Mouse (Mus musculus) left cerebral cortex, adult 9 months (tissue): ENCODE data around the gene Ddx18.

Experiments
- DNase-seq, 2 experiments: peaks; one replicate each; pipeline ENCODE4 v3.0.0; 2022; ENCODE audit warnings: low spot score in 2 of 2

Gene Ddx18

DNA sequence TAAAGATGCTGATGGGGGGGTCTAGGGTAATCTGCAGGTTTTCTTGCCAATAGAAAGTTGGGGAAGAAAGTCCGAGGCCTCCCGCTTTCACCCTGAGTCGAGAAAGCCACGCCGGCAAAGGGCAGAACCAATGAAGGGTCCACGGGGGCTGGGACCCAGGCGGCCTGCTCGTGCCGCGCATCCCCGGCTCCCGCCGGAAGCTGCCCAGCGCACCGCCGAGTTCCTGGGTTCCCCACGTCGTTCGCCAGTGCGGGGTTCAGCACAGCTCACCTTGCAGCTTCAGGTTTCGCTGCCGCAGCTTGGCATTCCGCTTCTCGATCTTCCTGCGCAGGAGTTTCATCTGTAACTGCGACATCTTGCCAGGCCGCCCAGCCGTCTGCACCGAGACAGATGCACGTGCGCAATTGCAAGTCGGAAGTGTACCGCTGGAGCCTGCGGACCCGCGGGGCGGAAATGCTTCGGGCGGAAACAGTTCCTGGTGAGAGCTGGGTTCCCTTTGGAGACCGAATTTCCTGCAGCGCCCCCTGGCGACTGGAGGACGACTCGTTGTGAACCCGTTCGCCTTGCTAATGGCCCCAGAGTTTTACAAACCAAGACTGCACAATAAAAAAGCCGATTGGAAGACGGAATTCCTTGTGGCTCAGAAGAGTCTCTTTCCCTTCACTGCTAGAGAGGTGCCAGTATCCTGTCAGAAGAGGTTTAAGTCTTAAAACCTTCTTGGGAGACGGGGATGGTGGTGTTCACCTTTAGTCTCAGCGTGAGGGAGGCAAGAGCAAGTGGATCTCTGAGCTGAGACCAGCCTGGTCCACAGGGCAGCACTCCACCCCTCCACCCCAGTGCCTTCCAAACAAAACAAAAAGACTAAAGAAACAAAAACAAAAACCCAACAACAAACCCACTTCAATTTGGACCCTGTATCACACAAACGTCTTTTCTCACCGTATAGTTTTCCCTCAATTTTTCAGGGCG is at the start of gene Ddx18:
Gene Ddx18, minus strand, starts transcription at position 469 of the 969 bp plus-strand sequence.
- peak; percentile 71 to 95 for DNase-seq

DNA sequence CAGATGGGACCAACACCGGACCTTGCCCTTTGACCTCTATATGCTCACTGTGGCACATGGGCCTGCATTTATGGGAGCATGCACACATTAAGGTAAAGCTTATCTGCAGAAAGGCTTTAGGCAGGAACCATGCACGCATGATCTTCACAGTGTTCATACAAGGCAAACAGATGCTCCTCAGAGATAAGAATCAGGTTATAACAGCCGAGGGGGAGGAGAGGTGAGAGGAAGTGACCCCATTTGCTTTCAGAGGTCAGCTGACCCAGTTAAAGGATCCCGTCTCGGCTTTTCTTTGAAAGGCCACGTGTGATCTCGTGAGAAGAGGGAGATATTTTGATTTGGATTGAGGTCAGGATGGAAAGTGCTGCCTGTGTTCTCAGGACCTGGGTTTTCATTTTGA is 40.2 kb upstream of the Ddx18 start:
- no peak for DNase-seq

DNA sequence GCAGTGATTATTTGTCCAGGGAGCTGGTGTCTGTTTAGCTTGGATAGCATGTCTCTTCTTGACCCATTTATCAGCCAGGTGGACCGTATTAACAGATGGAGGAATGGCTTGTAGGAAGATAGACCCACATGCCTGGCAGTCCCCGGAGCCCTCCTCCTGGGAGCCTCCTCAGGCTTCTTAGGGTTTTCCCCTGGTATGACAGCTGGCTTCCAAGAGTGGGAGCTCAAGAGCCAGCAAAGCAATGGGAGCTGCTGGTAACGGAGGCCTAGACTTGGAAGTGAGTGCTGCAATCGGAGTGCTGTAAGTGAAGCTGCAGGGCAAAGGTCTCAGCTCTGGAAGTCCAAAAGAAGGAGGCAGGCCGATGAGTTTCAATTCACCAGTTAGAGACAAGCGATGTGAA is 37.3 kb upstream of the Ddx18 start:
- peak in 1 of 2 experiments; percentile 32 for DNase-seq

DNA sequence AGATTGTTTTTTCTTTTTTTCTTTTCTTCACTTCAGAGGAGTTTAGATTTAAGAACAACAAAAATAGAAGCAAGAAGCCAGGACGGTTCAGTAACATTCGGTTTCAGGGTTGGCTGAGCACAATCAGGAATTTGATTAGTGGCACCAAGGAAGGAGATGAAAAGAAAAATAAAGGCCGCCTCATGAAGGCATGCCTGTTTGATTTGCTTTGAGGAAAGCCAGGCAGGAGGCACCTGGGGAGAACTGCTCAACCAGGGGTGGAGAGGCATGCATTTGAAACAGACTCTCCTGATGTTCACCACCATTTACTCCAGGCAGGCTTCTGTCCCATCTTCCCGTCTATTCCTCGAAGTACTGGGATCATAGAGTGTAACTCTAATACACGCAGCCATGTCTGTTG is 34.1 kb upstream of the Ddx18 start:
- no peak for DNase-seq

DNA sequence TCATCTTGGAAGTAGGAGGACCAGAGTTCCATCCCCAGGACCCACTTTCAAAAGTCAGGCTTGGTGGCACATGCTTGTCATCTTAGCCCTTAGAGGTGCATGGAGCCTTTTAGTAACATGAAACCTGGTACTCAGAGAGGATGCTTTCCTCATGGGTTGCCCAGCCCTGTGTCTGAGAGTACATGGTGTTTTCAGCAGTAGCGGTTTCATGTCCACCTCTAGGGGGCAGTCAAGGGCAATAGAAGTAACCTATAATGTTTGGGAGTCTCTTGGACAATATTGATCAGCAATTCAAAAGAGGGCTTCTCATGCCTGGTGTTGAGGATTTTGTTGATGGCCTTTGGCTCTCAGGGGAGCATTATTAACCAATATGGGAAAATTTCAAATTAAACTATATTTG is 33.3 kb upstream of the Ddx18 start:
- DNase-seq, result no peak

DNA sequence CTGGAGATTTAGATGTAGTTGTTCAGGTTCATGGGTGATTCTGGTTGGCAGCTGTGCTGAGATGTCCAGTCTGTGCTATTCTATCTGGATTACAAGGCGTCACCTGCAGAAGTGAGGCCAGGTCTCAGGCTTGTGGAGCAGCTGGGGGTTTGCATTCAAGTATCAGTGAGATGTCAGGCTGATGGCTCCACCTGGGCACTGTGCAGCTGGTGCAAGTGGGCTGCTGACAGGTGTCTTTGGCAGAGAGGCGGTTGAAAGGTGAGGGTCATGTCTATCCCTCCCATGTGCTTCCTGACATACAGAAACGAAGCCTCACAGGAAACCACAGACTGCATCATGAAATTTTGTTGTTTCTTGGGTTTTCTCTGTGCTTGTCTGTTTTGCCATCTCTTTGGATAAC is 30.6 kb upstream of the Ddx18 start:
- DNase-seq, result no peak

DNA sequence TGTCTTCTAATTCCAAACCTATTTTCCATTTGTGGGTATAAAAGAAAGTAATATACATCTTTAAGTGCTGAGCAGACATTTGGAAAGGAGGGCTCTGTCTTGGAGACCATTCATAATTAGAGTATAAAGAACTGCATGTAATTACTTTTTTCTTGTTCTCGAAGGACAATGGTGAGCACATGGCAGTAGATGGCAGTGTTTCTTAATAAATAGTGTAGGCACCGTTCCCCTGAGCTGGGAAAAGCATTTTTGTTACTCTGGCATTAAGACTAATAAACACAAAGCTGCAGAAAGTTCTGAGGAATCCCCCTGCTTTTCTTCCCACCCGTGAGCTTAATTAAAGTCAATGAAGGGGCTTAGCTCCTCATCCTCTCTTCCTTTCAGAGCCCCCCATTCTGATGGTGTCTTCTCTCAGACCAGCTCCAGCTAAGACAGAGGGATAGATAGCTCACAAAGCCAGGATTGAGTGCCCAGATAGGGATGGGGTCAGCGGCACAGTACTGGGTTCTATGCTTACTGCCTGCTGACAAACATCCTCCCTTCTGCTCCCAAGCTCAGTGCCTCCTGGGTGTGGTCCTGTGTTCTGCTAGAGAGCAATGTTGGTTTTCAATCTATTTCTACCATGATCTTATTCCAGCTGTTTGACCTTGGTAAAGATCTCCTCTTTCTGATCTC is 29.3 kb upstream of the Ddx18 start:
- DNase-seq, result no peak

DNA sequence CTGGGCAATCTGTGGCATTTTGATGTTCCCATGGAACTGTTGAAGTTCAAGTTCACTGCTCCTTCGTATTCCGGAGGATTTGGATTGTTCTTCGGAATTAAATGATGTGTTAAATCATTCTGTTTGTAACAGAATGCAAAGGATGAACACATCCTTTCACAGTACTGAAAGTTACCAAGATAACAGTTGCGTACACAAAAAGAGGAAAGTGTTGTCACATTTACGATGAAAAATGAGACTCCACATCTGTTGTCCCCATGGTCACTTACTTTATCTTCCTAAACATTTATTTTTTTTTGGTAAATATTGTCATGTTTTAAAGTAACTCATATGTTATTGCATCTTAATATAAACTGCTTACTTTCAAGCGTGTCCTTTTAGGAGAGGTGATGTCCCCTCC is 17.0 kb upstream of the Ddx18 start:
- DNase-seq, result no peak

DNA sequence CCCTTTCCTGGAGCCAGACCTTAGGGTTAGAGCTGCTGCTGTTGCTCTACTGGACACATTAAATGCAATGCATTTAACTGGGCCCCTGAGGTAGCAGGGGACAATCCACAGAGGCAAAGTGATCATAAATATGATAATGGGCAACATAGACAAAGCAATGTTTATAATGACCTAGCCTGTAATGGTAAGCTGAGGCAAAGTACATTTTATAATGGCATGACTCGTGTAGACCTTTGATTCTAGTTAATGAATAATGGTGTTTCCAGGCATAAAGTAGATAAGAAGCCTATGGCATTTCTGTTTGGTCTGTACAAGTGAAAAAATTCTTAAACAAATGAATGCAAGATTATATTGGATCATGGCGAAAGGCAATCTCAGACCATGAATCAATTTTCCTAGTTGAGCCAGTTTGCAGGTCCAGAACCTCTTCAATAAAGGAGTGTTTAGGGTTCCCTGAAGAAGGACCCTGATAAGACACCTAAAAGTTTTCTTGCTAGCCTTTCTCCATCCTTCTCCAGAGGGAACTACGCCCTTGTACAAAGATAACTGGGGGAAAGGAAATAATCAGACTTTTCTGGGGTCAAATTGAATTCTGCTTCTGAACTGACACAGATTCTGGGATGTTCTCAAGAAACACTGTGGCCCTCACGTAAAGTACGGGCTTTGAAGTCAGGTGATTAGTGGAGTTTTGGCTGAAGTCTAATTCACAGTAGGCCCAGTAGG is 13.5 kb upstream of the Ddx18 start:
- no peak for DNase-seq

DNA sequence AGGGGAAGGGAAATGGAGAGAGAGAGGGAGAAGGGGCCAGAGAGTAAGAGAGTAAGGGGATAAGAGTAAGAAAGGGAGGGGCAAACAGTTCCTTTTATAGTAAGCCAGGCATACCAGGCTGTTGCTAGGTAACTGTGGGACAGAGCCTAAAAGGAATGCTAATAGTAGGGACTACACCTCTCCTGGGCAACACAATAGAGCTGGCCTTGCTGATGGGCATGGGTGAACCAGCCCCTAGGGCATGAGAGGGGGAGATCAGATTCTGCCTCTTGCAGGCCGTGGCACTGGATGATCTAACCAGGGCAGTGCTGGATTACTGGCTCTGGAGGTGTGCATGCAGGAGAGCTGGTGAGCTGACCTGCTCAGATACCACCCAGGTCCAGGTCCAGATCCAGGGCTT is 9.7 kb upstream of the Ddx18 start:
- DNase-seq, result no peak

DNA sequence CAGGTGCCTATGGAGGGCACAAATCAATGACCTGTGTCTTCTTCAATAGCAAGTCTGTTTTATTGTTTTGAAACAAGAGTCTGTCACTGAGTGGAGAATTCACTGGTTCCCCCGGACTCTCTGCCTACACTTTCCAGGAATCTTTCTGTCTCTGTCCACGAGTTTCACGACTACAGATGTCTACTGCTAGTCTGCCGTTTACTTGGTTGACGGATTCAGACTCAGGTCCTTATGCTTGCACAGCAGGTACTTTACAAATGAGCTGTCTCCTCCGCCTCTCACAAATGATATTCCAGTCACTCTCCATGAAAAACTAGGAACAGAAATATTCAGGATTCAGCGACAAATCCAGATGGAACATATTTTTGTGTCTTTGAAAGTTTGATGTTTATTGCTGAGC is 2.7 kb upstream of the Ddx18 start:
- peak in 1 of 2 experiments; percentile 44 for DNase-seq

DNA sequence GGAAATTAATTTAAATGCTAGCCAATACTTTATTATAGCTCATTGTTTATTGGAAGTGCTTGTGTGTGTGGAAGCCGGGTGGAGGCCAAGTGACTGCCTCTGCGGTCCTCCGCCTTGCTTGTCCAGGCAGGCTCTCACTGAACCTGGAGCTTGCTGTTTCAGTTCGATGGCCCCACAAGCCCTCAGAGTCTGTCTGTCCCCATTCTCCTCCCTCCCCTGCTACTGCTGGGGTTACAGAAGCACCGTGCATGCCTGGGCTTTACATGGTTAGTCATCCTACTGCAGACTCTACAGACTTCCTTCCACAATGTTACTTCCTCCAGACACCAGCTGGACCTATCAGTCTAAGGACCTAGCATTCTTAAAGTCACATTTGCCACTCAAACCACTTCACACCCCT is 9.9 kb downstream of the Ddx18 start:
- no peak for DNase-seq

DNA sequence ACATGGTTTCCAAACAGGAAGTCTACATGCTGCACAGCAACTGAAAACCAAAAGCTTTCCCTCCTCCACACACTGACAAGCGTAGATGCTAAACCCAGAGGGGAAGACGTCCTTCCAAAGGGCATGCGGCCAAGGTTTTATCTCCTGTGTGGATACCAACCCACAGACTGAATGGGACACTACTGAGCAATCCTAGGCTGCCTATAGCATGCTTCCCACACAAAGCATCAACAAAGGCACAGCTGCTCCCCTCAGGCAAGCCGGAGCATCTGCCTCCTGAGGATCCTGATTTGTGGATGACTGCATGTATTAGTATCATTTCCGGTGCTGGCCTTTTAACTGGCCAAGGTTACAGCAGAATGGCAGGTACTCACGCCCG is 16.3 kb downstream of the Ddx18 start:
- DNase-seq, result peak in 1 of 2 experiments; percentile 54

DNA sequence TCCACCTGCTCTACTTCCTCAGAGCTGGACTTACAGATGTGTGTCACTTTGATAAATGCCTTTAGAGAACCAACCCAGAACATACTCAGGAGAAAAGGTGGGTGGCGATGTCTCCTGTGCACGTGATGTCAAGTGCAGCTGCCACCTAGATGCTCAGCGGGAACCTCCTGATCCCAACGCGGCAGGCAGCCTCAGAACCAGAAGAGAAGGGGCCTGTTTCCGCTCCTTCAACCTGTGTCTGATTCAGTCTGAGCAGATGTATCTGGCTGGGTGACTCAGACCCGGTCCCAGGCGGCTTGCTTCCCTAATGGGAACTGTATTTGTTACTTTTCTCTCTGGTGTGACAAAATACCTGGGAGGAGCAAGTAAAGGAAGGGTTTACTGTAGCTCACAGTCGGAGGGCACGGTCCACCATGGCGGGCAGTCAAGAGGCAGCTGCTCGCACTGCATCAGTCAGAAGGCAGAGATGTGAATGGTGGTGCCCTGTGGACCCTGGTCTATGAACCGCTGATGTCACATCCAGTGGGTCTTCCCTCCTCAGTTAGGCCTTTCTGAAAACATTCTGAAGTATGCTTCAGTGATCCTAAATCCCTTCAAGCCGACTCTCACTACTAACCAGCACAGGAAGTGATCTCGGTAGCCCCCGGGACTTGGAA is 16.9 kb downstream of the Ddx18 start:
- peak in 1 of 2 experiments; percentile 12 for DNase-seq

DNA sequence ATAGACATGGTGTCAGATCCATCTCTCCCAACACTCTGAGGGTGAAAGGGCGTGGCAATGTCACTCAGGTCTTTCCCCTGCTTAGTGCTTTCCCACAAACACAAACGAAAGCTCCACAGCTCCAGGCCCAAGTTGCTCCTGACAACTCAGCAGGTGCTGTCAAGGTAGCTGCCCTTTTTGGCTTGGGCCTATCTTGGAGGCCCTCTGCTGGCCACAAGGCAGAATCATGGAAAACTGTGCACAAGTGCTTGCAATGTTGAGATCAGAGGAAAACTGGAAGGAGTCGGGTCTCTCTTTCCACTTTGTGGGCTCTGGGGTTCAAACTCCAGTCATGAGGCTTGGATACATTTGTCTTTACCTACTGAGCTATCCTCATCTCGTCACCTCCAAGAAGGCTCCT is 18.3 kb downstream of the Ddx18 start:
- DNase-seq, result no peak

DNA sequence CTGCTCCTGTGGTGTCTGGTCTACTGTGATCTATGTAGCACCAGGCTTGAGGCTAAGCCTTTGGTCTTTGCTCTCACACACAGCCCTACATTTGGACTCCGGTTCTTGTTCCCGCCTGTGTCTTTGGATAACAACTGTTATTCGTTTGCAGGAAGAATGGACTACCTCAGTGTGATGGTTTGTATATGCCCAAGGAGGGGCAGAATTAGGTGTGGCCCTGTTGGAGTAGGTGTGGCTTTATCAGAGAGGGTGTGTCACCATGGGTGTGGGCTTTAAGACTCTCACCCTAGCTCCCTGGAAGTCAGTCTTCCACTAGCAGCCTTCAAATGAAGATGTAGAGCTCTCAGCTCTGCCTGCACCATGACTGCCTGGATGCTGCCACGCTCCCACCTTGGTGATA is 19.1 kb downstream of the Ddx18 start:
- no peak for DNase-seq

DNA sequence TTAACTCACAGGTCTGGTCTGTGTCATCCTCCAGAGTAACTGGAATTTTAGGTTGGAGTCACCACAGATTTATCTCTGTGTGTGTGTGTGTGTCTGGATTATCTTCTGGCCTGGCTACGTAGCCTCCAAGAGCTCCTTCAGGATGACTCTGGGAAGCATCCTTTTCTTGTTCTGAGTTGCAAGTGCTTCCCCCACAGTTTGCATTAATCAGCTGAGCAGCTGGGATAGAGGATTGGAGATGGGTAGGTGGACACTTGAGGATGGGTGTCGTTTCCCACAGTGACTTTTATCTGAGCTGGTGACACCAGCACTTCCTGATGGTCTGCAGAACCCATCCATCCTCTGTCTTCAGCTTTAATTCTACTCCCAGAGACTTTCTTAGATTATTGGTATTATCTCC is 20.9 kb downstream of the Ddx18 start:
- peak in 1 of 2 experiments; percentile 21 for DNase-seq

DNA sequence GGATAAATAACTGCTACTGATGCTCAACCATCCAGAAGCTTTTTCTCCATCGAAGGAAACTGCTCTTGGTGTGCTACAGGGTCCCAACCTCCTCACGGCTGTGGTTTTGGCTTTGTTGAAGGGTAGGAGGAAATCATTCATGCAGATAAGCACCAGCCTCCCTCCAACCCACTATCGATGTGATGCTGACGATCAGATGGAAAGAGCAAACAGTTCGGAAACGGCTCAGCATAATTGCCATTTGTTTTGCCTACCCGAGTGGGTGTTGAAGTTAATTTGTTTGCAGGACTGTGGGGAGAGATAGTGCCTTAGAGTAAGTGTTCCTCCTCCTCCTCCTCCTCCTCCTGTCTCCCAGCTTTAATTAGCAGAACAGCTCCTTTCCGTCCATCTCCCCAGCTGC is 27.4 kb downstream of the Ddx18 start:
- peak in 1 of 2 experiments; percentile 25 for DNase-seq

DNA sequence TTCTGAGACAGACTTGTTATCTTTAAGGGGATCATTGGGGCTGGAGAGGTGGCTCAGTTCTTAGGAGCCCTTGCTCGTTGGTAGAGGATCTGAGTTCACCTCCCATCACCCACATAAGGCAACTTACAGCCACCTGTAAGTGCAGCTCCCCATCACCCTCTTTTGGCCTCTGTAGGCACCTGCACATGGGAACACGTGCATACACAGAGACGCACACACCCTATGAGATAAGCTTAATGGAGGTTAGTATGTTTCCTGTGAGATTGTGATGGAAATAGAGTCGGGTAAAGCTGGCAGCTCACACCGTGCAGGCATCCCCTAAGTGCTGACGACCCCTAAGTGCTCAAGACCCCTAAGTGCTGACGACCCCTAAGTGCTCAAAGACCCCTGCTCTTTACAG is 36.4 kb downstream of the Ddx18 start:
- DNase-seq, result no peak

DNA sequence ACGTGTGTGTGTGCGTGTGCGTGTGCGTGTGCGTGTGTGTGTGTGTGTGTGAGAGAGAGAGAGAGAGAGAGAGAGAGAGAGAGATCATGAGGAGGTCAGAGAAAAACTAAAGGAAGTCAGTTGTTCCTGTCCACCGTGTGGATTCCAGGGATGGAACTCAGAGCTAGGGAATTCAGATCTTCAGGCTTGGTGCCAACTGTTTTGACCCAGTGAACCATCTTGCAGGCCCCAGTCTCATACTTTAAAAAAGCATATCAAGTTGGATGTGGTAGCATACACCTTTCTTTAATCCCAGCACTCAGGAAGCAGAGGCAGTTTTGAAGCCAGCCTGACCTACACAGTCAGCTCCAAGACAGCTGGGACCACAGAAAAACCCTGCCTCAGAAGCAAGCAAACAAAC is 38.5 kb downstream of the Ddx18 start:
- no peak for DNase-seq

DNA sequence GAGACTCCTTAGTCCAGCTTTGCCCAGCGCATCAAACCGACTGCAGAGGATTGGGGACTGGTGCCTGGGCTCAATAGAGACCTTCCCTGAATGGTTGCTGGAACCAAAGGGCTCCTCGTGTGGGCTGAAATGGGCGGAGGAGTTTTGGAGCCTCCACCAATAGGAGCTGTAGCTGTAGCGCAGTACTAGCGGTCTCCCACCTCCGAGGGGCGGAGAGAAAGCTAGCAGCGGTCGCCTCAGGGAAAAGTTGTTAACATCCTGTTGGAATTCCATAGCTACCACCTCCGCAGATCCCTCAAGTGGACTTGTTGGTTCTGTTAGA is 39.4 kb downstream of the Ddx18 start, which contains the start of gene Htr5b:
Gene Htr5b, minus strand, starts transcription at position 67 of the 322 bp plus-strand sequence.
- peak in 1 of 2 experiments; percentile 14 for DNase-seq
